Mouse (Mus musculus): ENCODE data around the gene 1810046K07Rik. TPM values are rescaled to one million over a fixed set of nuclear protein-coding genes. Genes with fewer than 3 reads are reported as not detected.

Gene 1810046K07Rik
- not detected in 2 replicates for polyA plus RNA-seq (2014; fragmentation: Nextera tagmentation; extraction: Ambion mirVana)

DNA sequence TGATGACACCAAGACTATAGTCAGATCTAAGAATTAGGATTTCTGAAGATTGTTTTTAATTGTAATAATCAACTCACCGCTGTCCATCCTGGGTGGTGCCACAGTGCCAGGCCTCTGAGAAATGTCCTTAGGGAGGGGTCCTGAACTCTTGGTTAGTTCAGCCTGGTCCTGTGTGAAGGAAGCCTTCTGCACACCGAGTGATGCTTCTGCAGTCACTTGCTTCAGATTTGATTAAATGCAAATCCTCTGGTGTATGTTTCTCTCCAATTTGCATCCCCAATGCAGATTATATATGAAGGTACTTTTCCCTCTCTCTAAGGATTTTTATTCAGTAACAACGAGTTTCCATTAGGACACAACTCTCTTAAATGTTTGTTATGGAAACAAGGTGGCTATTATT is at the start of gene 1810046K07Rik:
TSS of gene 1810046K07Rik (minus strand) at position 187 of the 400 bp plus-strand sequence.
- no peak for ATAC-seq (replicated peaks; ENCODE audit: low FRiP score)
- no peak within 1 kb of the TSS for H3K4me3 ChIP-seq (ENCODE audit: low read depth, low read length)
- H3K9me3 ChIP-seq (ENCODE audit: control insufficient read depth, low read length): no peaks in the 10 kb centered on the region
- no peaks in the 10 kb centered on the region for H3K4me1 ChIP-seq (replicated peaks; ENCODE audit: control insufficient read depth, insufficient read depth, low read length)
- no peak within 1 kb of the TSS for H3K9ac ChIP-seq (ENCODE audit: low read length)
- H3K27ac ChIP-seq (ENCODE audit: low read depth, low read length): no peak within 1 kb of the TSS
- H3K27me3 ChIP-seq (ENCODE audit: control insufficient read depth, insufficient read depth, low read length): no peaks in the 10 kb centered on the region
- DNase-seq (ENCODE audit: low spot score): no peak
- WGBS: 85% methylated on average over 3 of the region's 3 CpGs
- H3K36me3 ChIP-seq (ENCODE audit: control insufficient read depth, insufficient read depth, low read length): no peaks in the 10 kb centered on the region
- no peak within 1 kb of the TSS for H3K4me2 ChIP-seq (ENCODE audit: low read depth, low read length, severe bottlenecking)

DNA sequence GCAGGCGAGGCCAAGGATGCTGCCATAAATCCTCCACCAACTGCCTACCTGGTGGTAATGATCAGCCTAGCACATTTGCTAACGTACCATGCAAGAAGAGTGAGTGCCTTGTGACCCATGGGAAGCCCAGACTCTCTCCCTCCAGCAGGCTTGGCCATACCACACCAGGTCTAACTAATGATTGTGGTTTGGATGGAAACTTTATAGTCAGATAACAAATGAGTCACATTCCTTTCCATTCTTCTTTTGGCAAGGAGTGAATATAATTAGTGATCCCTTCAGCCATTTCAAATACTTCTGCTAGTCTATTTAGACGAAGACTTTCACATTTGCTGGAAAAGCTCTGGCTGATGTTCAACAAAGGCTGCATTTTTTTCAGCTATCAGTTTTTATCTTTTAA is 40.8 kb upstream of the 1810046K07Rik start:
- WGBS: 84% methylated on average over 3 of the region's 3 CpGs
- ATAC-seq (replicated peaks; ENCODE audit: low FRiP score): no peak
- no peak overlapping the region for H3K4me3 ChIP-seq (ENCODE audit: low read depth, low read length)
- H3K9ac ChIP-seq (ENCODE audit: low read length): no peak overlapping the region
- H3K27me3 ChIP-seq (ENCODE audit: control insufficient read depth, insufficient read depth, low read length): no peaks in the 10 kb centered on the region
- no peaks in the 10 kb centered on the region for H3K4me1 ChIP-seq (replicated peaks; ENCODE audit: control insufficient read depth, insufficient read depth, low read length)
- DNase-seq (ENCODE audit: low spot score): no peak
- no peak overlapping the region for H3K4me2 ChIP-seq (ENCODE audit: low read depth, low read length, severe bottlenecking)
- H3K36me3 ChIP-seq (ENCODE audit: control insufficient read depth, insufficient read depth, low read length): no peaks in the 10 kb centered on the region
- no peaks in the 10 kb centered on the region for H3K9me3 ChIP-seq (ENCODE audit: control insufficient read depth, low read length)
- H3K27ac ChIP-seq (ENCODE audit: low read depth, low read length): no peak overlapping the region

DNA sequence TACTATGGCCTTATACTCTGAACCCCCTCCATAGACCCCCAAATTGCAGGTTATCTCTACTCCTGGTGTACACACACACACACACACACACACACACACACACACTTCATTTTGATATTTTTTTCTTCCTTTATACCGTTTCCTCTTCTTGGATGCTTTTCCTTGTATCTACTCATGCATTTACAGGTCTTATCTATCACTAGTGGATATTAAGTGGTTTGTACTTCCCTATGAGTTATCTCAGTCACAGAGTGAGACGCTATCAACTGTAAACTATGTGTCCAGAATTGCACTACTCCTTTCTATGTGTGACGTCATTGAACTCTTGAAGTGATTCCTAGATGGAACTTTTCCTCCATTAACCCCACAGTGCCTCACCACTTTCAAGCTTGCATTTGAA is 38.4 kb upstream of the 1810046K07Rik start:
- Histone ChIP-seq H3K9ac (ENCODE audit: low read length) (no peak overlapping the region), H3K4me3 (ENCODE audit: low read depth, low read length) (no peak overlapping the region), H3K4me1 (replicated peaks; ENCODE audit: control insufficient read depth, insufficient read depth, low read length) (no peaks in the 10 kb centered on the region), H3K27me3 (ENCODE audit: control insufficient read depth, insufficient read depth, low read length) (no peaks in the 10 kb centered on the region), H3K36me3 (ENCODE audit: control insufficient read depth, insufficient read depth, low read length) (no peaks in the 10 kb centered on the region), H3K9me3 (ENCODE audit: control insufficient read depth, low read length) (no peaks in the 10 kb centered on the region), H3K27ac (ENCODE audit: low read depth, low read length) (no peak overlapping the region), H3K4me2 (ENCODE audit: low read depth, low read length, severe bottlenecking) (no peak overlapping the region)
- WGBS: 92% methylated on average over 3 of the region's 3 CpGs
- ATAC-seq (replicated peaks; ENCODE audit: low FRiP score) (no peak), DNase-seq (ENCODE audit: low spot score) (no peak)

GRCm38 (mm10) chr9:51364059-51364458 is 35.3 kb upstream of the 1810046K07Rik start:
- no peak overlapping the region for H3K4me2 ChIP-seq (ENCODE audit: low read depth, low read length, severe bottlenecking)
- no peaks in the 10 kb centered on the region for H3K4me1 ChIP-seq (replicated peaks; ENCODE audit: control insufficient read depth, insufficient read depth, low read length)
- no peak overlapping the region for H3K27ac ChIP-seq (ENCODE audit: low read depth, low read length)
- H3K9ac ChIP-seq (ENCODE audit: low read length): no peak overlapping the region
- H3K36me3 ChIP-seq (ENCODE audit: control insufficient read depth, insufficient read depth, low read length): no peaks in the 10 kb centered on the region
- DNase-seq (ENCODE audit: low spot score) (no peak), ATAC-seq (replicated peaks; ENCODE audit: low FRiP score) (no peak)
- no peak overlapping the region for H3K4me3 ChIP-seq (ENCODE audit: low read depth, low read length)
- WGBS: 17% methylated on average over 4 of the region's 4 CpGs
- H3K27me3 ChIP-seq (ENCODE audit: control insufficient read depth, insufficient read depth, low read length): no peaks in the 10 kb centered on the region
- H3K9me3 ChIP-seq (ENCODE audit: control insufficient read depth, low read length): no peaks in the 10 kb centered on the region

- H3K36me3 ChIP-seq (ENCODE audit: control insufficient read depth, insufficient read depth, low read length): no peaks in the 10 kb centered on the region
- H3K27ac ChIP-seq (ENCODE audit: low read depth, low read length): no peak overlapping the region
- 89% methylated on average over 3 of the region's 3 CpGs for WGBS
- ATAC-seq (replicated peaks; ENCODE audit: low FRiP score) (no peak), DNase-seq (ENCODE audit: low spot score) (no peak)
- H3K4me2 ChIP-seq (ENCODE audit: low read depth, low read length, severe bottlenecking): no peak overlapping the region
- H3K4me1 ChIP-seq (replicated peaks; ENCODE audit: control insufficient read depth, insufficient read depth, low read length): no peaks in the 10 kb centered on the region
- H3K9me3 ChIP-seq (ENCODE audit: control insufficient read depth, low read length): no peaks in the 10 kb centered on the region
- no peak overlapping the region for H3K4me3 ChIP-seq (ENCODE audit: low read depth, low read length)
- no peaks in the 10 kb centered on the region for H3K27me3 ChIP-seq (ENCODE audit: control insufficient read depth, insufficient read depth, low read length)
- no peak overlapping the region for H3K9ac ChIP-seq (ENCODE audit: low read length)
These were observed 24.8 kb upstream of the 1810046K07Rik start for GRCm38 (mm10) chr9:51353511-51353910.

GRCm38 (mm10) chr9:51352896-51353295 is 24.2 kb upstream of the 1810046K07Rik start:
- Histone ChIP-seq H3K27ac (ENCODE audit: low read depth, low read length) (no peak overlapping the region), H3K9ac (ENCODE audit: low read length) (no peak overlapping the region), H3K9me3 (ENCODE audit: control insufficient read depth, low read length) (no peaks in the 10 kb centered on the region), H3K36me3 (ENCODE audit: control insufficient read depth, insufficient read depth, low read length) (no peaks in the 10 kb centered on the region), H3K4me2 (ENCODE audit: low read depth, low read length, severe bottlenecking) (no peak overlapping the region), H3K4me3 (ENCODE audit: low read depth, low read length) (no peak overlapping the region), H3K27me3 (ENCODE audit: control insufficient read depth, insufficient read depth, low read length) (no peaks in the 10 kb centered on the region), H3K4me1 (replicated peaks; ENCODE audit: control insufficient read depth, insufficient read depth, low read length) (no peaks in the 10 kb centered on the region)
- DNase-seq (ENCODE audit: low spot score) (no peak), ATAC-seq (replicated peaks; ENCODE audit: low FRiP score) (no peak)
- 92% methylated on average over 3 of the region's 3 CpGs for WGBS

DNA sequence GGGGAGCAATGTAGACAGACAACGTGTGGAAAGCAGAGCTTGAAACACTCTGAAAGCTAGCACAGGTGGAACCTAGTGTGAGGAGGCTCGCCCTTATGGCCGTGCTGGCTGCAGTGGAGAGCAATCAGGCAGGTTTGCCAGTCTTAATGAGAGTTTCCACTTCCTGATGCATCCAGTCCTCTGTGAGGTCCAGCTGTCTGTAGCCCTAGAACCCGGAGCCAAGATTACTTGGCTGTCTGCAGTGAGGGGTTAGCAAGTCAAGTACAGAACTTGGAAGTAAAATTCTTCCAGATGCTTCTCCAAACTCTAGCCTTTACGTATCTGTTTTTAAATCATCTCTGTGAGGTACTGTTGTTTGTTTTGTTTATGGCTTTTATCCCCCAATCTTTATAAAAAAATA is 20.7 kb upstream of the 1810046K07Rik start:
- Histone ChIP-seq H3K27me3 (ENCODE audit: control insufficient read depth, insufficient read depth, low read length) (no peaks in the 10 kb centered on the region), H3K4me1 (replicated peaks; ENCODE audit: control insufficient read depth, insufficient read depth, low read length) (no peaks in the 10 kb centered on the region), H3K9me3 (ENCODE audit: control insufficient read depth, low read length) (no peaks in the 10 kb centered on the region), H3K27ac (ENCODE audit: low read depth, low read length) (no peak overlapping the region), H3K9ac (ENCODE audit: low read length) (no peak overlapping the region), H3K4me2 (ENCODE audit: low read depth, low read length, severe bottlenecking) (no peak overlapping the region), H3K4me3 (ENCODE audit: low read depth, low read length) (no peak overlapping the region), H3K36me3 (ENCODE audit: control insufficient read depth, insufficient read depth, low read length) (no peaks in the 10 kb centered on the region)
- whole genome bisulfite sequencing: 83% methylated on average over 5 of the region's 5 CpGs
- DNase-seq (ENCODE audit: low spot score): no peak
- ATAC-seq (replicated peaks; ENCODE audit: low FRiP score): no peak

DNA sequence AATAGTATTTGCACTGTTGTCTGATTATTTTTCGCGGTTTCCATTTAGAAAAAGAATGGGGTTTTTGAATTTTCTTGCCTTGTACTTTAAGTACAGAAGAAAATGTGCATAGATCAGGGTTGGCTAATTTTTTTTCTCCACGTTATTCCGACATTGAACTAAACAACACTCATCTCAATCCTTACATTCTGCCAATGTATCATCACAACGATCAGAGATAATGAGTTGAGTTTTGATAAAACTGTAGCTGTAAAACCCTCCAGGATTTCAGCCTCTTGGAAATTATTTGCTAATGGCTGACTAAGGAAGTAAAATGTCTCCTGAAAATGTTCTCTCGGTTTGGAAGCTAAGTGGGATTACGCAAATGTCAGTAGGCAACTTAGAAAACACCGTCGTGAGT is 17.1 kb upstream of the 1810046K07Rik start:
- Histone ChIP-seq H3K4me3 (ENCODE audit: low read depth, low read length) (no peak overlapping the region), H3K4me2 (ENCODE audit: low read depth, low read length, severe bottlenecking) (no peak overlapping the region), H3K9ac (ENCODE audit: low read length) (no peak overlapping the region), H3K27me3 (ENCODE audit: control insufficient read depth, insufficient read depth, low read length) (no peaks in the 10 kb centered on the region), H3K4me1 (replicated peaks; ENCODE audit: control insufficient read depth, insufficient read depth, low read length) (no peaks in the 10 kb centered on the region), H3K36me3 (ENCODE audit: control insufficient read depth, insufficient read depth, low read length) (no peaks in the 10 kb centered on the region), H3K9me3 (ENCODE audit: control insufficient read depth, low read length) (no peaks in the 10 kb centered on the region), H3K27ac (ENCODE audit: low read depth, low read length) (no peak overlapping the region)
- WGBS: 92% methylated on average over 9 of the region's 9 CpGs
- ATAC-seq (replicated peaks; ENCODE audit: low FRiP score): no peak
- no peak for DNase-seq (ENCODE audit: low spot score)

DNA sequence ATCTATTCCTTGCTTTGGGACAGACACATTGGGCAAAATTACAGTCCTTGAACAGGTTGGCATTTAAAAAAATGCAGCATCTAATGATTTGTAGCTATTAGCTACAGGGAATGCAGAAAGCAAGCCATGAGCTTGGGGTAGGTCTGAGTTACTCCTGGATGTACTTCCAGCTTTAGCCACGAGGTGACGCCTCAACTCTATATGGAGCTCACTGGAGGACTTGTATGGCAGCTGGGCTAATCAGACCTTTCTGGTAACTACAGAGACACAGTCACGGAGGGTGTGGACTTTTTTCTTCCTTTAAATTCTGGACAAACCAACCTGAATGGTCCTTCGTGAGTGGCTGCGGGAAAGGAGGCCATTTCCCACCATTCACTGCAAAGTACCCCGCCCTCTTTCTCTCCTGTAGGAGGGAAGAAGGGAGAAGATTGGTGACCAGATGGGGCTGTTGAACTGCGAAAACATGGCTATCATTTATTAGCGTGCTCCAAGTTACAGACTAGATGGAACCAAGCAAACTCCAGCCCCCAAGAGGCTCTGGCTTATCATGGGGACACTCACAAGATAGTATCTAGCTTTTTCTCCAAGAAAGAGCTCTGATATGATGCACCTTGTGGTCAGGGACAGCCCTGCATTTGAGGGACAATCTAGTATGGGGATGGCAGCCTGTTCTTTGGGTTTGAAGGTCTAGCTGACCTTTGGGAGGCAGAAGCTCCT is 6.7 kb upstream of the 1810046K07Rik start:
- H3K4me2 ChIP-seq (ENCODE audit: low read depth, low read length, severe bottlenecking): no peak overlapping the region; the same call in 1 of the 2 replicates

More for the DNA sequence above, 6.7 kb upstream of the 1810046K07Rik start:
- Histone ChIP-seq H3K27me3 (ENCODE audit: control insufficient read depth, insufficient read depth, low read length) (no peaks in the 10 kb centered on the region), H3K27ac (ENCODE audit: low read depth, low read length) (no peak overlapping the region), H3K9ac (ENCODE audit: low read length) (no peak overlapping the region), H3K4me1 (replicated peaks; ENCODE audit: control insufficient read depth, insufficient read depth, low read length) (no peaks in the 10 kb centered on the region), H3K4me3 (ENCODE audit: low read depth, low read length) (no peak overlapping the region), H3K9me3 (ENCODE audit: control insufficient read depth, low read length) (no peaks in the 10 kb centered on the region), H3K36me3 (ENCODE audit: control insufficient read depth, insufficient read depth, low read length) (no peaks in the 10 kb centered on the region)
- ATAC-seq (replicated peaks; ENCODE audit: low FRiP score) (peak; percentile 71), DNase-seq (ENCODE audit: low spot score) (peak; percentile 82)
- 25% methylated on average over 8 of the region's 8 CpGs for WGBS

Data from forebrain, embryonic 11.5 days (tissue).